Mouse (Mus musculus): ENCODE results near the gene Vamp3.

Gene Vamp3

DNA sequence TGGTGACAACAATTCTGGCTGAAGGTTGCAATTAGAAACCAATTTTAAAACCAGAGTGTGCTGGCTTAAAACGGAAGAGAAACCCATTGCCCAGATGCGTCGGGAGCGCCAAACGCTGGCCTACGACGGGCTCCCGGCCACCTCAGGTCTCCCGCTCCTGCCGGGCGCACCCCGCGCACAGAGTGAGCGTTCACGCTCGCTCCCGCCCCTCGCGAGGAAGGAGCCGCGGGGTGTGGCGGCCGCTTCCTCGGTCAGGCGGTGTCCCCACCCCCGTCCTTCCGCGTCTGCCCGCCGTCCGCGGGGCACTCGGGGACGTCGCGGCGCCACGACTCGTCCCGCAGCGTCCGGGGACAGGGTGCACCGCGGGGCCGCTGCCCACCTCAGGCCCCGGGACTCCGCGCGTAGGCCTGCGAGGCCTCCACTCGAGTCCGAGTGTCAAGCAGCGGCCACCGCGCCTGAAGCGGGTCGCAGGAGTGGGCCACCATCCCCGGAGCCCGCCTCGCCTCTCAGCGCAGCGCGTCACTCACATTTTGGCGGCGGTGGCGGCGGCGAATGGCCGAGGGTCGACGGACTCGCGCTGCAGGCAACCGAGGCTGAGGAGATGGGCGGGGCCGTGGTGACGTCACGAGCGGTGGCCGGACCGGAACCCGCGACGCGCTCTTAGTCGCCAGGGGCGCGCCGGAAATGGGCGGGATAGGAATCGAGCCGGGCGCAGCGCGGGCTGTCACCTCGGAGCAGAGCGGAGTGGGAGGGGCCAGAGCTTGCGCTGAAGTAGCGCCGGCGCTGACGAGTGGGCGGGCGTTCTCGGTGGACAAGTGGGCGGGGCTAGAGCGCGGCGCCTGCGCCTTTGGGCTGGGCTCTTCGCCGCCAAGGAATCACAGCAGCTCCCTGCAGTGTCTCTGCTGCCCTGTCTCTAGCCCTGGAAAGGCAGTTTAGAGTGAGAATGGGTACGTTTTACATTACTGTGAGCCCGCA, at the start of gene Vamp3:
Gene Vamp3 (minus strand): TSS at position 617 of the 975 bp plus-strand sequence.
- peak; percentile 100 for DNase-seq (ENCODE audit: low spot score)

DNA sequence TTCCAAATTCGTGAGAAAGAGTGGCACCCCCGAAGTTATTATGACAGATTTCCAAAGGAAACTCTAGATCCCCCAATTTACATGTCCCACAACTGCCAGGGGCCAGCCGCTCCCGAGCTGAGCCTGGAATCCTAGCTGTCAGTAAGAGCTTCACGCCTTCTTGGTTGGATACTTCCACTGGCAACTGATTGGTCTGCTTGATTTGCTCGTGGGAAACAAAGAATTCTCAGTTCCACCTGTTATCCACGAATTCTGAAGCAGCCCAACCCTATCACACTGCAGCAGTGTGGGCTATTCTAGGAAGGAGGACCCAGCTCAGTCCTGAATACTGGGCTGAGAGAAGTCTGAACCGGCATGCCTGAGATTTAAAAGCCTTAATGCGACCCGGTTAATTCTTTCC, 48.7 kb upstream of the Vamp3 start:
- peak; percentile 38 for DNase-seq (ENCODE audit: low spot score)

DNA sequence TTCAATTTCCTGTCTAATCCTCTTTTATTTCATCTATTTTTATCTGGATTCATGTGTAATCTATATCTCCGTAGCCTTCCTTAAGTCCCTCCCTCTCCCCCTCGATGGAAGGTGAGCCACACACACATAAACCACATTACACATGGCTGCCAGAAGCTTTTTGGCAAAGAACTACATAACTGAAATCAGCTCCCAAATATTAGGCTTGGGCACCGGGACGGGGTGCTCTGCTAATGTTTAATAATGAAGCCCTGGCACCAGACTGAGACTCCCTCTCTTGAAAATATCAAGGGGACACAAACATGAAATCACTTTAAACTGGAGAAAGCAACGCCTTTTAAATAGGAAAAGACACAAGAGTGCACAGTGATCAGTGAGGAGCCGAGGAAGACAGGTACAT, 48.1 kb upstream of the Vamp3 start:
- no peak for DNase-seq (ENCODE audit: low spot score)

DNA sequence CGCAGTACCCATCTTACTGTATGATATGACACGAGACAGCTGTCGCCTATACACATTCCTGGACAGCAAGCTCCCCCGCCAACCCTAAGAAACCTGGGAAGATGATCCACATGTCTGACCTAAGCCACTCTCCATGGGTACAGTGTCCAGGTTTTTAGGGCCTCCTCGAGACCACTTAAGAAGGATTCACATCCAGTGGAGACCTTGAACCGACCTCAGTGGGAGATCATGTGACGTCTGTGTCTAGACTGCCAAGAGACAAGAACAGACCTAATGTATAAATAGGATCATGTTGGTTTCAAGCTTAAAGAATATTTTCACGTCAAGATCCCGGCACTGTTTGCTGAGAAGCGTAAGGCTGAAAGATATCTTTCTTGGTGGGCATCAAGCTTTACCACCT, 46.4 kb upstream of the Vamp3 start:
- DNase-seq (ENCODE audit: low spot score), result no peak

DNA sequence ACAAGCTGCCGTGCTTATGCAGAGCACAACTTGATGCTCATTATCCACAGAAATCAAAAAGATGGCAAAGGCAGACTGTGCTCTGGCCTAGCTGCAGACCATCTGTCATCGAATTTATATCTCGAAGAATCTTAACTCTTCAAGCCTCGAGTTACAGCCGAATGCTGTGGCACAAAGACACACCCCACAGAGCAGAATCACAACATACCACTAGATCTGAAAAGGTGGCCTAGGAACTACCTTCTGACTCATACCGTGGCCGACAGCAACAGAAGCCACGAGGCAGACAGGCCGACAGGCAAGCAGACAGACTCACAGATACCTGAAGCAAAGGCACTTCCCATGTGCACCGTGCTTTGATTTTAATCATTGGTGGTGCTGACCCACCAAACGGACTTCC, 45.9 kb upstream of the Vamp3 start:
- no peak for DNase-seq (ENCODE audit: low spot score)

DNA sequence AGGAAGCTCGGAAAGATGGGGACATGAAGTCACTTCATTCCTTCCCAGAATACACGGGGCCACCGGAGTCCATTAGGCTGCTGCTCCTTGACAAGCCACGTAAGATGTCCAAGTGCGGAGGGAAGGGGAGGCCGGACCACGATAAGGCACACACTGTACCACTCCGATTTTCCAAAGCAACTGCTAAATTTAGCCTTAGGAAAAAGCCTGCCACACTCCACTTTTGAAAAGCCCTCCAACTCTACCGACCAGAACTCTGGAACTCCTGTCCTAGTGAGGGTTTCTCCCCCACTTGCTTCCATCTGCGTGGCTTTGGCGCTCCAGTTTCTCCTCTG, 39.3 kb upstream of the Vamp3 start:
- no peak for DNase-seq (ENCODE audit: low spot score)

DNA sequence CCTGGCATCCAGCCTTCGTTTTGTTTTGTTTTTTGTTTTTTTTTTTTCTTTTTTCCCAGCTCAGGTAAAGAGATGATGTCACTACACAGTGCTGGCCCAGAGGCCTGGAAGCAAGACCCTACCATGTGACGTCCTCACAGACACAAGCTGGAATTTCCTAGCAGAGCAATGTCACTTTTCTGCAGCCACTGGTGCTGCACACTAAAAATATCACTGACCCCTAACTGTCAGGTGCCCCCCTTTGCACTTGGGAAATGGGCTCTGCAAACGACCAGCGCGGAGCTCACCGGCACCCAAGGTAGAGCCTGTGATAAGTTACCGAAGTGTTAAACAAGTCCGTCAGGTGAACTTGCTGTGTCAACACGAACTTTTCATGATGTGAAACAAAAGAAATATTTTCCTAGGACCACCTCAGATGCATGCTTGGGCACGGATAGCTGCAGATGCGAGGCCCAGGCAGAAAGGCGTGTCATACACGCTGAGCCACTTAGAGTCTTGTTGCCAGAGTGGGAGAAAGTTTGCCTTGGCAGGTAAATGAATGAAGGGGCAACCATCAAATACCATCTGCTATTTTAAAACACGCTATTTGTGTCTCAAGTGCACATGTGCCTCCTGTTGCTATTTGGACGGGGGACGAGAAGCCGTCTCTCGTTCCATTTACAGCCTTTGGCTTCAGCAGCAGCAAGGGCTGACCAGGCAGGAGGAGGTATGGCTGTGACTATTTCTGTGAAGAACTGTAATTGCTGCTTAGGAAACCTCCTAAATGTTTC, 38.8 kb upstream of the Vamp3 start:
- DNase-seq (ENCODE audit: low spot score), result no peak

DNA sequence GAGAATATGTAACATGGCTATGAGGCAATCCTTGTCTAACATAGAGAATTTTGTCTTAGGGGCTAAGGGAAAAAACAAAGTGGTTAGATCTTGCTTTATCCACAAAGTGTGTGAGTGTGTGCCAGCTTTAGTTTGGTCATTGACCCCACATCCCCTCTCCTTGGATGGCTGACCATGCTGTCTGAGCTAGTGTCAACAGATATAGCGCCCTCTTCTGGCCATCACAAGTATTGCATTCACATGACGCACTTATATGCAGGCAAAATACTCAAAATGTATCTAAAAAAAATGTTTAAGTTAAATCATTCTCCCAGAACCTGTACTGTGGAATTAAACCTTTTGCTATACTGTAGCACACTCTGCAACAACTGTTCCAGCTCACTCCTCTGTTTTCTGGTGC, 37.4 kb upstream of the Vamp3 start:
- peak; percentile 68 for DNase-seq (ENCODE audit: low spot score)

DNA sequence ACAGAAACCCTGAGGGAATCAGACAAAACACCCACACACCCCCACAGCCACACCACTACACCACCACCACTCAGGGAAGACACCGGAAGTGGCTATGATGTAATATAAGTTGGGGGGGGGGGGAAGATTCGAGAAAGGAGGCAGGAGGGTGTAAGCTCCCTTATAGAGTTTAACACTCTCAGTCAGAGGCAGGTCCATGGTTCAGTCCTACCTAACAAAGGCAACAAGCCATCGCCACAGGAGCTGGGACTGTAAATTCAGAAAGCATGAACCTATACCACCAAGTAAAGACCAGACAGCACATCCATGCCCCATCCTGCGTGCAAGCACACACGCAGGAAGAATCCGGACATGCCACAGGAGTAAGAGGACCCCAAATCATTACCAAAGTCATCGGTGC, 31.5 kb upstream of the Vamp3 start, which contains the start of gene Gm13090:
Gene Gm13090 (plus strand): TSS at position 301 of the 400 bp plus-strand sequence.
- DNase-seq (ENCODE audit: low spot score), result no peak

DNA sequence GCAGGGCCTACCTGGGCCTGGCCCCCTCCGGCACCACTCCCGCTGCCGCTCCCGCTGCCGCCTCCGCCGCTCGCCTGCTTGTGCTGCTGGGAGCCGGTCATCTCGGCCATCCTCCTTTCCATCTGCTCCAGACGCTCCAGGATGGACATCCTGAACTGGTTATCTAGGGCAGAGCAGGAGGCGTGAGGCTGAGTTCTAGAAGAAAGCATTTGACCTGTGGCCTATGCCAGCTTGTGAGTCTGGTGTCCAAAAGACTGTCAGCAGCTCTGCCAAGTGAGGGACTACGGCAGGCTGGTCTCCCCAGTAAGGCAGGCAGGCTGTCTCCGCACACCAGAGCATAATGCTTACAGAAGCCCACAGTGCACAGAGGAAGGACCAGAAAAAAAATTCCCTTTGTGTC, 31.1 kb upstream of the Vamp3 start:
- no peak for DNase-seq (ENCODE audit: low spot score)

DNA sequence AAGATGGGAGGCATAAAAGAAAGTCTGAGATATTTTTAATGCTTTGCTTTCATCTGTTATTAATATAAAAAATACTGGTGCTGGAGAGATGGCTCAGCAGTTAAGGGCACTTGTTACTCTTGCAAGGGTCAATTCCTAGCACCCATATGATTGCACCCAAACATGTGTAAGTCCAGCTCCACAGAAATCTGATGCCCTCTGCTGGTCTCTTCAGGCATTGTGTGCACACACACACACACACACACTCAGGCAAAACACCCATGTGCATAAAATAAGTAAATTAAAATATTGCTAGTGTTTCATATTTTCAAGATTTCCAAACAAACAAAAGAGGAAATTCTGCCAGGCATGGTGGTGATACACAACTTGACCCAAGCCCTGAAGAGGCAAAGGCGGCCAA, 29.6 kb upstream of the Vamp3 start:
- no peak for DNase-seq (ENCODE audit: low spot score)

DNA sequence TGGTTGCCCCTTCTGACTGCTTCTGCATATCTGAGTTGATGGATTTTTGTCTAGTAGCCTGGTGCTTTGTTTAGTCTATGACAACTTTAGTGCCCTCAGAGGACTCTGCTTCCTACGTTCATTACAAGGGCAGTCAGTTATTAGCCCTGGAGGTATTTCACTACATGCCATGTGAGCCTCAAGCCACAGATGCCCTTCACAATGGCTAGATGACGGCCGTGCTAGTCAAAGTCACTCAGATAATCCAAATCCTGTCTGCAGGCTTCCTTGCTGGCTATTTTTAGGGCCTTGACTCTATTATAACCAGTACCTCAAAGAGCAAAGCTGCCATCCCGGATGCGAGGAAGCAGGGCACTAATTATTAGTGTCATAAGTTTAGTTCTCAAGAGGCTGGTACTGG, 25.3 kb upstream of the Vamp3 start:
- DNase-seq (ENCODE audit: low spot score), result no peak

DNA sequence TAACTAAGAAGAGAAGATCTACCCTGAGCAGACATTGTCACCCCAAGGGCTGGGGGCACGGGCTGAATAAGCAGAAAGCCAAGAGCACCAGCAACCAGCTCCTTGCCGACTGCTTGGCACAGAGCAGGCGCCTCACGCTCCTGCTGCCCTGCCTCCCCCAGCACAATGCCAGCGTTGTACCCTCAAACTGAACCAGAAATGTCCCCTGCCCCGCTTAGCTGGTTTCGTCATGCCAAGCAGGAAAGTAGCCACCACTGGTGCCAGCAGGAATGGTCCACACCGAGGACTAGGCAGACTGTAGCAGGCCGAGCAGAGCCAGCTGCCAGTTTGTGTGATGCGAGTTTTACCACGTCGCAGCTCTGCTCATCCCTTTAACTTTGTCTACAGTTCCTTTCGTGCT, 24.2 kb upstream of the Vamp3 start:
- no peak for DNase-seq (ENCODE audit: low spot score)

DNA sequence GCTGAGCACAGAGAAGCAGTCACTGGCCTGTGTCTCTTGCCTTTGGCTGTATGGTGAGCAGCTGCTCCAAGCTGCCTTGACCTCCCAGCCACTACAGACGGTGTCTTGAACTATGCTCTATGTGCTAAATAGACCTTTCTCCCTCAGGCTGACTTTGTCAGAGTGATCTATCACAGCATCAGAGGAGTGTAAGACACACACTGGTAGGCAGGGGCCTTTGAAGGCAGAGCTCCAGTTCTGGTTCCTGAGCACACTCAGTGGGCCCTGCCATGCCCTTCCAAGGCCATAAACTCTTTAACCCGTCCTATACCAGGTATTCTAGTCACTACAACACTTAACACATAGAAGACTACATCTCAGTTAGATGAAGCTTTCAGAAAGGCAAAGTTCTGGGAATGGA, 23.6 kb upstream of the Vamp3 start:
- no peak for DNase-seq (ENCODE audit: low spot score)

DNA sequence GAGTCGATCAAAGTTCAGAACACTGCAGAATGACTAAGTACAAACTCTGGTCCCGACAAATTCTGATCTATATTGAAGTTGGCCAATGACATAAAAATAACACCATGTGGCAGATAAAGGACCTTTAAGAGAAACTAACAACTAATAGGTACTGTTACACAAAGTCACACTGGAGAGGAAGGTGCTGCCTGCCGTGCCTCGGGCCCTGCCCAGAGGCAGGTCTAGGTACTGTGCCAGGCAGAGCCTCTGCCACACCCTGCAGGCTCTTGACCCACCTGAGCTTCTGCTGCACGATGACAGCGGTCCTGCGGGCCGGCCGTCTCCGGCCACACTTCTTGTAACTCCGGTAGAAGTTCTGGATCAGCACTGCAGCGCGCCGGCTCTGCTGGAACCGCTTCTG, 17.1 kb upstream of the Vamp3 start:
- DNase-seq (ENCODE audit: low spot score), result no peak

DNA sequence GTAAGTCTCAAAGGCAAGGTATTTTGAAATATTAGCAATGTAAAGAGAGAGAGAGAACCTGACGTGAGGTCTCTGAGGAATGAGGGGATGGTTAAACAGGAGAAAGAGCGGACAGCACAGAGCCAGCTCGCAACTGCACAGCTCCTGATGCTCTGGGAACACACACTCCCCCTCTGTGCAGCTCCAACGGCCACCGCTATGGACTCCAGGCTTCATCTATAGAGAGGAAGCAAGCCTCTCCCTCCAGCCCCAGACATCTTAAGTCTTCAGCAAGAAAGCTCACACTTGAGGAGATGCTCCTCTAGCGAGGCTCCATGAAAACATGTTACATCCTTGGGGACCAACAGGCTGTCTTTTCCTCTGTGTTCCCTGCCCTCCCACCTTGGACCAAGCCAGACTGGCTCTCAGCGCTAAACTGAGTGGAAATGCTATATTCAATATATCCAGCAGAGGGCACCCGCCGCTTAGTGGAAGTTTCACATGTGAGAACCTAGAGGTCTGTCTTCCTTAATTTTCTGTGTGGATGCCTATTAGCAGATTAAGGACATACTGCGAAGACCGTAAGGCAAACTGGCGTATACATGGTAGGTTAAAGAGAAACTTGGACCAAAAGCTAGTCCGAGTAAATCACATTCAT, 15.5 kb upstream of the Vamp3 start:
- peak; percentile 93 for DNase-seq (ENCODE audit: low spot score)

DNA sequence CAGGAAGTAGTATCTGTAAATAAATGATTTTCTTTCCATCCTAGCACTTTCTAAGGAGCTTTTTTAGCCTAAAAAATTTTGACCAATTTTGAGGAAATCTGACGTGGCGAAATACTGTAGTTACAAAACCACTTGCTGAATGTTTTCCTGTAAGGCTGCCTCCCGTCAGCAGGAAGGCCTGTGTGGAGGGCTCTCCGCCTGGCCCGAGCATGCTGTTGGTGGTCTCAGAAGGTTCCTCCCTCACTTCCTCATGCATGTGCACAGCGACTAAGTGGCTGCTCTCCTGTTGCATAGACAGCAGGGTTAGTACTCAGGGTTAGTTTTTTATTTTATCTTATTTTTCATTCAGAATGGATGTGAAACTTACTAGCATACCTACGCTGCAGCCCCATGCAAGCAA, 13.2 kb upstream of the Vamp3 start:
- DNase-seq (ENCODE audit: low spot score), result no peak

DNA sequence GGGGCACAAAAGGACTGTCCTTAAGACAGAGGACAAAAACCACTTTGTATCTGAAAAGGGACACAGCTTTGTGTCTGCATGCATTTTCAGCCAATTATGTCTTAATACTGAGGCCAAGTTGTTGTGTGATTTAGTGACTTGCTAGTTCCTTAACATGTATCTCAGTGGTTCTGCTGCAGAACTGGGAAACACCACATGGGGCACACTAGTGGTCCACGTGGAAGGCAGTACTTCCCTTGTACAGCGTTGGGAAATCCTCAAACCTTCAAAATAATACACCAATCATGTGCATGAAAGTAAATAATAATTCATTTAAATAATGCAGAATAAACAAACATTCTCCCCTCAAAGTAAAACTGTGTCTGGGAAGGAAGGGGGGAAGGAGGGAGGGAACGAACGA, 11.0 kb upstream of the Vamp3 start:
- no peak for DNase-seq (ENCODE audit: low spot score)

DNA sequence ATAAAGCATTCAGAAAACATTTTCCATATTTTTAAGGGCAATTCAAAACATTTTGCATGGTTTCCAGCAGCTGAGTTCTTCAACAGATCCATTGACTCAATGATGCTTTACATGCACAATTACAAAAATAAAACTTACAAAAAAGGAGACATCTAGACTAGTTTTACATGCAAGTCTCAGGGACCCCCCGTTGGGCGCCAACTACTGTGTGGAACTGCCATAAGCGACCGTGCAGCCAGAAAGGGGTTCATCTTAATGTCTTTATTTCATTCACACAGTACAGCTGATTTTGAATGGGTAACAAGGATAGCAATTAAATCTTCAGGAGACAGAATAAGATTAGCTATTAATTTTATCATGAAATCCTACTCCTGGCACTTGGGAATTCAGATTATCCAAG, 1.8 kb upstream of the Vamp3 start:
- DNase-seq (ENCODE audit: low spot score), result no peak

DNA sequence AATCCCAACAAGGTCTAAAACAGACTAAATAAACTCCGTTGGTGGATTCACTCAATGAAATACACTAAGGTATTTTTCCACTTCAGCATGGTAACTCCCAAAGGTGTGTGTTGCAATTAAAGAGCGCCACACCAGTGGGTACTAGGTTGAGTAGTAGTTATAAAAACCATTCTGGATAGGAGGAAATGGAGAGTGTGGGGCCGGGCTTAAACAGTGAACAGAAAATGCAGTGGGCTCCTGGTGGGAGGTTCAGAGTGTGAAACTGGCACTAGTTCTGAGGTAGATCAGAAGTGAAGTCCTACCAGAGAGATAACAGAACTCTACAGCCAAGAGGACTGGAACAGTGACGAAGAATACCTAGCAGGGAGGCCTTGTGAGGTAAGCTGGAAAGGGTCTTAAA, 871 bp upstream of the Vamp3 start:
- no peak for DNase-seq (ENCODE audit: low spot score)

DNA sequence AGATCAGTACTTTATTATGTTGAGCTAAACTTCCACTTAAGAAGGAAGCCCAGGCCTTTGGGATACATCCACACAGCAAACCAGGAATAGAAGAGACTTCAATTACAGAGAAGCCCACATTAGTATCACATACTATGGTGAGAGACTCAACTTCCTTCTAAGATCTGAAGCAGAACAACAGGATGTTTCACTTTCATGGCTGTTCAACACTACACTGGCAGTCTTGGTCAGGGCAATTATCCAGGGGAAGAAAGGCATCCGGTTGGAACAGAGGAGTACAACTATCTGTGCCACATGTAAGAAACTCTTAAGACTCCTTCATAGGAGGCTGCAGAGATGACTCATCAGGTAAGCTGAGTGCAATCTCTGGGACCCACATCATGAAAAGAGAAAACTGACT, 6.6 kb downstream of the Vamp3 start:
- no peak for DNase-seq (ENCODE audit: low spot score)

DNA sequence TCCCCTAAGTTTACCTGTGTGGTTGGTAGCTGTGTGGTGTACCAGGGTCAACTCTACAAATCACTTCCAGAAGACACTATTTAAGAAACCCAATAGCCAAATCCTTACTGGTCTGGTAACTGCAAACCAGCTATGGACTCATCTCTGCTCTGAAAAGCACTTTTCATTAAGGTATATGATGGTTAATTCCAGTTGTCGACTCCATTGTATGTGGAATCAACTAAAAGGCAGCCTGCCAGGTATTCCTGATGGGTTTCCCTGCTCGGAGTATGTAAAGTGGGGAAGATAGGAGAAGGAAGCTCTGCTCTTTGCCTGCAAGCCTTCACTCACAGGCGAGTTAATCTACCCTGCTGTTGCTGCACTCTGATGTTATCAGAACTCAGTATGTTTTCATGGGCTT, 11.2 kb downstream of the Vamp3 start:
- DNase-seq (ENCODE audit: low spot score), result no peak
